In genomic region chr11:5010205-5010604, GRCm38 (mm10) we compare ENCODE assay signal across 20 mouse cellular contexts. TPM values are rescaled to one million over a fixed set of nuclear protein-coding genes. Genes with fewer than 3 reads are reported as not detected.
A peak's percentile ranks its signal among the peaks of the same experiment; 100 is the strongest.
DNase-seq lines count a peak whose midpoint lies in the region; ATAC-seq and TF ChIP-seq lines count a peak whose summit lies in the region.
"Had no signal": no experiment of that assay in that cellular context is flagged by ENCODE, and none has a peak within 500 bp of the region (broad histone marks: within the 10 kb centered on the region; RNA-seq: fewer than 3 reads in every experiment).

No protein-coding gene starts in this region.

- ATAC-seq in liver, embryonic 14.5 days (ENCODE audit: insufficient read depth) = no peak
- ATAC-seq in CD4-positive, CD25-positive, alpha-beta regulatory T cell, adult 4 months = no peak
- ATAC-seq: midbrain, embryonic 13.5 days had no signal

- H3K36me3 ChIP-seq in liver, adult 2 months (ENCODE audit: control insufficient read depth, insufficient read depth, low read length) = peaks cover 25% of the 10 kb centered on the region
- H3K36me3 ChIP-seq in liver, embryonic 14.5 days (replicated peaks; ENCODE audit: control insufficient read depth, insufficient read depth, low read depth) = peaks cover 36% of the 10 kb centered on the region

- H3K4me1 ChIP-seq in liver, adult 2 months (ENCODE audit: control insufficient read depth, insufficient read depth, low read length) = peaks cover 2% of the 10 kb centered on the region
- H3K4me1 ChIP-seq in embryonic fibroblast, embryonic 13.5 days (ENCODE audit: control insufficient read depth, insufficient read depth, low read length) = peaks cover 14% of the 10 kb centered on the region
- peaks cover 50% of the 10 kb centered on the region in 2 experiments for H3K4me1 ChIP-seq in liver, embryonic 14.5 days (replicated peaks; ENCODE audit: control insufficient read depth in 2 of 2, insufficient read depth in 2 of 2, low read length in 1 of 2)
- H3K4me1 ChIP-seq: embryonic facial prominence, embryonic 12.5 days; forebrain, embryonic 10.5 days had no signal

- TF ChIP-seq CTCF in liver, adult 2 months (IDR thresholded peaks at IDR 0.05; ENCODE audit: low read depth, low read length) = no peak
- TF ChIP-seq CTCF in embryonic fibroblast, embryonic 13.5 days (IDR thresholded peaks at IDR 0.05; ENCODE audit: borderline replicate concordance, insufficient read depth, low read length) = no peak
- TF ChIP-seq CTCF in liver, embryonic 14.5 days (IDR thresholded peaks at IDR 0.05; ENCODE audit: low read depth) = no peak

- H3K4me3 ChIP-seq in liver, adult 2 months (ENCODE audit: insufficient read depth, low read depth, low read length) = no peak overlapping the region
- H3K4me3 ChIP-seq in embryonic fibroblast, embryonic 13.5 days (ENCODE audit: insufficient read depth, low read length) = no peak overlapping the region
- peak overlapping the region; percentile 58 to 71 for H3K4me3 ChIP-seq in liver, embryonic 14.5 days (ENCODE audit: insufficient read depth in 1 of 2, low read depth in 2 of 2, low read length in 2 of 2)
- H3K4me3 ChIP-seq: embryonic facial prominence, embryonic 12.5 days; forebrain, embryonic 10.5 days; heart, embryonic 12.5 days; midbrain, embryonic 13.5 days had no signal

- no peaks in the 10 kb centered on the region for H3K27me3 ChIP-seq in liver, adult 2 months (ENCODE audit: control insufficient read depth, insufficient read depth, low read length)
- H3K27me3 ChIP-seq in liver, embryonic 14.5 days (ENCODE audit: control insufficient read depth, insufficient read depth, low read length) = no peaks in the 10 kb centered on the region
- H3K27me3 ChIP-seq: embryonic facial prominence, embryonic 12.5 days; heart, embryonic 12.5 days; midbrain, embryonic 13.5 days had no signal

- no peaks in the 10 kb centered on the region; the same call in 1 of the 2 replicates for H3K79me2 ChIP-seq in liver, adult 2 months (ENCODE audit: control insufficient read depth, insufficient read depth, low read length)

- 77% methylated on average over 1 of the region's 1 CpGs for WGBS in liver, adult 2 months
- WGBS in liver, embryonic 14.5 days (ENCODE audit: insufficient replicate concordance) = 62% methylated on average over 1 of the region's 1 CpGs

- no peak overlapping the region for H3K27ac ChIP-seq in liver, adult 2 months (replicated peaks; ENCODE audit: insufficient read depth, low read depth, low read length)
- peak overlapping the region; percentile 96 for H3K27ac ChIP-seq in embryonic fibroblast, embryonic 13.5 days (ENCODE audit: insufficient read depth, low read length)
- peak overlapping the region; percentile 97 for H3K27ac ChIP-seq in liver, embryonic 14.5 days
- H3K27ac ChIP-seq: embryonic facial prominence, embryonic 12.5 days; forebrain, embryonic 10.5 days; hindbrain, embryonic 14.5 days; midbrain, embryonic 13.5 days had no signal

- no peak for TF ChIP-seq EP300 in liver, embryonic 14.5 days (IDR thresholded peaks at IDR 0.05; ENCODE audit: low read depth)

- H3K9ac ChIP-seq in liver, adult 2 months (ENCODE audit: low read depth, low read length) = no peak overlapping the region
- H3K9ac ChIP-seq in liver, embryonic 14.5 days (replicated peaks) = peak overlapping the region; percentile 71
- H3K9ac ChIP-seq: embryonic facial prominence, embryonic 12.5 days; heart, embryonic 12.5 days; hindbrain, embryonic 14.5 days; midbrain, embryonic 13.5 days had no signal

- peak overlapping the region; percentile 83 for H3K4me2 ChIP-seq in liver, embryonic 14.5 days (ENCODE audit: low read depth)
- H3K4me2 ChIP-seq: embryonic facial prominence, embryonic 12.5 days; heart, embryonic 12.5 days; hindbrain, embryonic 14.5 days; midbrain, embryonic 13.5 days had no signal

- no peak for TF ChIP-seq POLR2A in liver, adult 2 months (IDR thresholded peaks at IDR 0.05; ENCODE audit: extremely low read depth, insufficient read depth, low read length)
- TF ChIP-seq POLR2A in embryonic fibroblast, embryonic 13.5 days (IDR thresholded peaks at IDR 0.05; ENCODE audit: low read depth, low read length) = no peak

- H3K9me3 ChIP-seq in liver, embryonic 14.5 days (ENCODE audit: control insufficient read depth, low read length) = no peaks in the 10 kb centered on the region
- H3K9me3 ChIP-seq: embryonic facial prominence, embryonic 12.5 days; forebrain, embryonic 10.5 days; heart, embryonic 12.5 days; midbrain, embryonic 13.5 days had no signal

- peak; percentile 34 for DNase-seq in liver, adult 2 months (ENCODE audit: extremely low read depth, low read depth, low spot score)
- no peak for DNase-seq in liver
- no peak for DNase-seq in liver, embryonic 14.5 days (ENCODE audit: low read depth in 3 of 3, low spot score in 3 of 3)
- no peak for DNase-seq in spleen, postnatal 36 days (ENCODE audit: low spot score in 2 of 2)
- no peak for DNase-seq in left cerebral cortex, adult 9 months (ENCODE audit: low spot score in 2 of 2)
- DNase-seq: adrenal gland, postnatal 36 days; cerebellum, adult 9-11 months; heart, adult 11 months; kidney, adult 9 months; kidney, postnatal 36 days; layer of hippocampus, adult 9-11 months; thymus, adult 18-20 months had no signal

RNA-seq across cellular contexts. Expression of gene Ap1b1, which starts 23.6 kb away (rescaled TPM):
- total RNA-seq in liver, adult 2 months (2014; rRNA removed) = 30.1 and 41.2 TPM in 2 replicates
- 46.7 and 48.8 TPM in 2 replicates for polyA plus RNA-seq in liver, adult 2 months (2012; rRNA removed)
- polyA plus RNA-seq in embryonic fibroblast, embryonic 13.5 days (2011; ENCODE audit: insufficient read length, low read depth, missing spikeins) = 62.4 and 65.8 TPM in 2 replicates
- 54.1 and 58.8 TPM in 2 replicates for polyA plus RNA-seq in liver, embryonic 14.5 days (2012; rRNA removed)
- polyA plus RNA-seq in liver, embryonic 14.5 days (2014; fragmentation: Nextera tagmentation; extraction: Ambion mirVana) = 64.1 and 77.8 TPM in 2 replicates
- polyA plus RNA-seq in CD4-positive, CD25-positive, alpha-beta regulatory T cell, adult 4 months (2017; shearing (Covaris generic)) = 10 to 100 TPM; 43.6 to 77.5 TPM

RNA-seq across cellular contexts. Expression of gene Rasl10a, which starts 47.7 kb away (rescaled TPM):
- not detected in 2 replicates for total RNA-seq in liver, adult 2 months (2014; rRNA removed)
- polyA plus RNA-seq in liver, adult 2 months (2012; rRNA removed) = 0.26 TPM in 1 of 2 replicates, not detected in the other
- polyA plus RNA-seq in embryonic fibroblast, embryonic 13.5 days (2011; ENCODE audit: insufficient read length, low read depth, missing spikeins) = not detected in 2 replicates
- polyA plus RNA-seq in liver, embryonic 14.5 days (2012; rRNA removed) = 0.21 and 0.32 TPM in 2 replicates
- 0.34 and 0.38 TPM in 2 replicates for polyA plus RNA-seq in liver, embryonic 14.5 days (2014; fragmentation: Nextera tagmentation; extraction: Ambion mirVana)
- polyA plus RNA-seq in CD4-positive, CD25-positive, alpha-beta regulatory T cell, adult 4 months (2017; shearing (Covaris generic)) = not detected
- total RNA-seq: gastrocnemius, adult 8-10 months had no signal

RNA-seq across cellular contexts. Expression of gene Gas2l1, which starts 54.9 kb away (rescaled TPM):
- total RNA-seq in liver, adult 2 months (2014; rRNA removed) = 3.1 and 7.3 TPM in 2 replicates
- 25.4 and 25.8 TPM in 2 replicates for polyA plus RNA-seq in liver, adult 2 months (2012; rRNA removed)
- 37.8 and 50.2 TPM in 2 replicates for polyA plus RNA-seq in embryonic fibroblast, embryonic 13.5 days (2011; ENCODE audit: insufficient read length, low read depth, missing spikeins)
- 10.9 and 11.3 TPM in 2 replicates for polyA plus RNA-seq in liver, embryonic 14.5 days (2012; rRNA removed)
- 12.1 and 17.1 TPM in 2 replicates for polyA plus RNA-seq in liver, embryonic 14.5 days (2014; fragmentation: Nextera tagmentation; extraction: Ambion mirVana)
- under 1 TPM; 0.35 to 0.71 TPM for polyA plus RNA-seq in CD4-positive, CD25-positive, alpha-beta regulatory T cell, adult 4 months (2017; shearing (Covaris generic))

Comparison
In these comparisons a context has a peak if more than half of its experiments do, and no peak if none do; other contexts are left out.
1. H3K4me3 ChIP-seq: peak in liver, embryonic 14.5 days (2 of 2); none in liver, adult 2 months (single experiment) and embryonic fibroblast, embryonic 13.5 days (single experiment).
2. RNA of gene Gas2l1, which starts 54.9 kb away (polyA plus RNA-seq): 37.8 to 50.2 TPM in embryonic fibroblast, embryonic 13.5 days, 25.4 to 25.8 TPM in liver, adult 2 months and 10.9 to 17.1 TPM in liver, embryonic 14.5 days; 0.35 to 0.71 TPM in CD4-positive, CD25-positive, alpha-beta regulatory T cell, adult 4 months; every median in the first group is over 4 times any median in the second.